Comparison of ENCODE assay signal across 31 mouse cellular contexts in genomic region chr11:69477645-69478044, GRCm38 (mm10).
DNase-seq lines count a peak whose midpoint lies in the region; ATAC-seq lines count a peak whose summit lies in the region.
"Had no signal": no experiment of that assay in that cellular context is flagged by ENCODE, and none has a peak within 500 bp of the region (broad histone marks: within the 10 kb centered on the region; RNA-seq: fewer than 3 reads in every experiment).

No protein-coding gene starts in this region.

- peaks cover 38% of the 10 kb centered on the region for H3K4me1 ChIP-seq in heart, embryonic 10.5 days
- peaks cover 15% of the 10 kb centered on the region for H3K4me1 ChIP-seq in heart, embryonic 12.5 days (replicated peaks)
- H3K4me1 ChIP-seq: embryonic facial prominence, embryonic 13.5 days; forebrain, embryonic 13.5 days; hindbrain, embryonic 15.5 days had no signal

- no peak for DNase-seq in heart, embryonic 10.5 days (ENCODE audit: low spot score)
- DNase-seq in testis, postnatal 14 days (ENCODE audit: low spot score) = peak; percentile 27
- DNase-seq in testis, postnatal 10 days (ENCODE audit: low spot score) = no peak
- DNase-seq in R1 (ENCODE audit: low read depth, low spot score) = peak; percentile 92
- peak; percentile 24 for DNase-seq in yolk sac, embryonic 10.5 days (ENCODE audit: low spot score)
- no peak for DNase-seq in left cerebral cortex, postnatal 25 days (ENCODE audit: low spot score in 2 of 2)
- DNase-seq in thymus, postnatal 4 days = no peak
- DNase-seq: adrenal gland, postnatal 14 days; B cell, adult 2 months; cerebellum, adult 11 months; cerebellum, adult 8-10 months; cerebellum, postnatal 10 days; cerebellum, postnatal 36 days; embryo, embryonic 11 days; gastrocnemius, postnatal 25 days; heart, adult 2 months; heart, postnatal 10 days; heart, postnatal 36 days; kidney, adult 2 months had no signal

- H3K4me3 ChIP-seq in heart, embryonic 10.5 days = no peak overlapping the region
- H3K4me3 ChIP-seq in heart, embryonic 12.5 days = no peak overlapping the region
- H3K4me3 ChIP-seq: embryonic facial prominence, embryonic 10.5 days; embryonic facial prominence, embryonic 13.5 days; erythroblast, embryonic 14.5 days; forebrain, embryonic 13.5 days; heart, adult 2 months; heart, embryonic 15.5 days; hindbrain, embryonic 15.5 days had no signal

- H3K36me3 ChIP-seq in heart, embryonic 10.5 days = no peaks in the 10 kb centered on the region
- no peaks in the 10 kb centered on the region for H3K36me3 ChIP-seq in heart, embryonic 12.5 days
- H3K36me3 ChIP-seq: embryonic facial prominence, embryonic 10.5 days; embryonic facial prominence, embryonic 13.5 days; G1E; heart, embryonic 15.5 days; hindbrain, embryonic 15.5 days had no signal

- 75% methylated on average over 8 of the region's 8 CpGs for WGBS in heart, embryonic 10.5 days
- 83% methylated on average over 8 of the region's 8 CpGs for WGBS in heart, embryonic 12.5 days

- 0 out of 2 replicates have a peak, but pooled peaks cover 6% of the 10 kb centered on the region for H3K27me3 ChIP-seq in heart, embryonic 10.5 days (ENCODE audit: insufficient read depth, poor library complexity, severe bottlenecking)
- H3K27me3 ChIP-seq in heart, embryonic 12.5 days (replicated peaks) = 0 out of 2 replicates have a peak, but pooled peaks cover 4% of the 10 kb centered on the region
- H3K27me3 ChIP-seq: embryonic facial prominence, embryonic 13.5 days; forebrain, embryonic 13.5 days; heart, embryonic 15.5 days; hindbrain, embryonic 15.5 days; Patski had no signal

- no peaks in the 10 kb centered on the region for H3K9me3 ChIP-seq in heart, embryonic 10.5 days
- H3K9me3 ChIP-seq in heart, embryonic 12.5 days (replicated peaks) = no peaks in the 10 kb centered on the region
- H3K9me3 ChIP-seq: embryonic facial prominence, embryonic 10.5 days; embryonic facial prominence, embryonic 13.5 days; forebrain, embryonic 13.5 days; heart, embryonic 15.5 days; hindbrain, embryonic 15.5 days had no signal

- no peak overlapping the region for H3K9ac ChIP-seq in heart, embryonic 12.5 days
- H3K9ac ChIP-seq: embryonic facial prominence, embryonic 13.5 days; forebrain, embryonic 13.5 days; heart, embryonic 15.5 days; hindbrain, embryonic 15.5 days had no signal

- peak overlapping the region; percentile 9 for H3K27ac ChIP-seq in heart, embryonic 10.5 days
- H3K27ac ChIP-seq in heart, embryonic 12.5 days (ENCODE audit: poor library complexity, severe bottlenecking) = no peak overlapping the region
- H3K27ac ChIP-seq: embryonic facial prominence, embryonic 10.5 days; embryonic facial prominence, embryonic 13.5 days; forebrain, embryonic 13.5 days; heart, adult 2 months; heart, embryonic 15.5 days; hindbrain, embryonic 15.5 days had no signal

- H3K4me2 ChIP-seq in heart, embryonic 12.5 days = no peak overlapping the region
- H3K4me2 ChIP-seq: embryonic facial prominence, embryonic 13.5 days; forebrain, embryonic 13.5 days; heart, embryonic 11.5 days; heart, embryonic 15.5 days; hindbrain, embryonic 15.5 days had no signal

- intact Hi-C loops in left cerebral cortex, postnatal 25 days (cut with DNase I) = no loop called here

- no peak for ATAC-seq in heart, embryonic 12.5 days (ENCODE audit: insufficient number of reproducible peaks, low FRiP score)
- ATAC-seq: forebrain, embryonic 13.5 days; forebrain, embryonic 16.5 days; intestine, postnatal 0 days; Patski had no signal

Comparison
In these comparisons a context has a peak if more than half of its experiments do, and no peak if none do; other contexts are left out.
1. DNase-seq: peak in testis, postnatal 14 days (single experiment), R1 (single experiment) and yolk sac, embryonic 10.5 days (single experiment); none in heart, embryonic 10.5 days (single experiment), testis, postnatal 10 days (single experiment), left cerebral cortex, postnatal 25 days (0 of 2) and thymus, postnatal 4 days (single experiment).